Mouse (Mus musculus) heart, embryonic 13.5 days (tissue): ENCODE data around the gene Sf3a3. TPM values are rescaled to one million over a fixed set of nuclear protein-coding genes. Genes with fewer than 3 reads are reported as not detected.

ENCODE experiments used
- ATAC-seq: fragments of 200-750 bp; cut with Nextera tagmentation; 2 replicates; pipeline ENCODE4 v1.8.0; 2017; ENCODE audit warnings: moderate TSS enrichment; ENCODE audit not compliant: insufficient number of reproducible peaks, low FRiP score, low TSS enrichment; ENCODE audit errors: extremely low read depth
- H3K27ac ChIP-seq: fragments of 300-500 bp; sonication (generic); replicated peaks from 2 replicates; pipeline ENCODE4 v1.5.1; 2015; ENCODE audit warnings: moderate library complexity, mild to moderate bottlenecking, inconsistent platforms
- H3K27me3 ChIP-seq: fragments of 300-500 bp; sonication (generic); replicated peaks from 2 replicates; pipeline ENCODE4 v1.6.1; 2015; ENCODE audit warnings: mild to moderate bottlenecking, inconsistent platforms
- H3K36me3 ChIP-seq: fragments of 300-500 bp; sonication (generic); 2 replicates; pipeline ENCODE4 v1.6.1; 2015; ENCODE audit warnings: mild to moderate bottlenecking, inconsistent platforms
- H3K4me1 ChIP-seq: fragments of 300-500 bp; sonication (generic); 2 replicates; pipeline ENCODE4 v1.6.1; 2015; ENCODE audit warnings: inconsistent platforms
- H3K4me2 ChIP-seq: fragments of 300-500 bp; sonication (generic); 2 replicates; pipeline ENCODE4 v1.6.1; 2015; ENCODE audit warnings: inconsistent platforms, mild to moderate bottlenecking, moderate library complexity
- H3K4me3 ChIP-seq: fragments of 300-500 bp; sonication (generic); 2 replicates; pipeline ENCODE4 v1.5.1; 2015; ENCODE audit warnings: moderate library complexity, mild to moderate bottlenecking, inconsistent platforms
- H3K9ac ChIP-seq: fragments of 300-500 bp; sonication (generic); 2 replicates; pipeline ENCODE4 v1.6.1; 2015; ENCODE audit warnings: inconsistent platforms, mild to moderate bottlenecking, moderate library complexity
- H3K9me3 ChIP-seq: fragments of 300-500 bp; sonication (generic); 2 replicates; pipeline ENCODE4 v1.6.1; 2016; ENCODE audit warnings: inconsistent platforms
- WGBS: fragments of 180-500 bp; shearing (Covaris S2); methylation state at CpG from one replicate; pipeline ENCODE4 v1.1.7; 2015; ENCODE audit warnings: mixed read lengths; 5-methylcytosine and 5-hydroxymethylcytosine counted together
- polyA plus RNA-seq: library from polyadenylated mRNA; unstranded; fragments of >200 nt; fragmentation: Nextera tagmentation; extraction: Ambion mirVana; gene quantifications from 2 replicates; pipeline ENCODE4 v1.2.1, GENCODE M21; 2015

The Sf3a3 gene
- polyA plus RNA-seq, 1 experiment from 2014 or later: 92.4 TPM

GRCm38 (mm10) chr4:124683474-124683873 lies 31.1 kb upstream of the Sf3a3 start:
- ATAC-seq: no peak
- no peak overlapping the region for H3K9ac ChIP-seq
- no peaks in the 10 kb centered on the region for H3K9me3 ChIP-seq
- H3K27ac ChIP-seq: no peak overlapping the region
- H3K4me1 ChIP-seq: peaks cover 26% of the 10 kb centered on the region
- 81% methylated on average over 4 of the region's 4 CpGs for WGBS
- H3K36me3 ChIP-seq: peaks cover 91% of the 10 kb centered on the region
- no peak overlapping the region for H3K4me3 ChIP-seq
- no peaks in the 10 kb centered on the region for H3K27me3 ChIP-seq
- H3K4me2 ChIP-seq: no peak overlapping the region

GRCm38 (mm10) chr4:124685004-124685403 lies 29.6 kb upstream of the Sf3a3 start:
- Histone ChIP-seq H3K4me1 (peaks cover 14% of the 10 kb centered on the region), H3K36me3 (peaks cover 89% of the 10 kb centered on the region), H3K4me2 (no peak overlapping the region), H3K9me3 (no peaks in the 10 kb centered on the region), H3K27me3 (no peaks in the 10 kb centered on the region), H3K4me3 (no peak overlapping the region), H3K9ac (no peak overlapping the region), H3K27ac (no peak overlapping the region)
- 66% methylated on average over 4 of the region's 4 CpGs for WGBS
- no peak; the same call in 1 of the 2 replicates for ATAC-seq

GRCm38 (mm10) chr4:124685453-124685852 lies 29.1 kb upstream of the Sf3a3 start:
- H3K4me1 ChIP-seq: peaks cover 14% of the 10 kb centered on the region
- no peaks in the 10 kb centered on the region for H3K27me3 ChIP-seq
- H3K4me3 ChIP-seq: no peak overlapping the region
- H3K4me2 ChIP-seq: no peak overlapping the region
- peaks cover 85% of the 10 kb centered on the region for H3K36me3 ChIP-seq
- no peak for ATAC-seq
- peak overlapping the region; percentile 73; the same call in 1 of the 2 replicates for H3K27ac ChIP-seq
- H3K9me3 ChIP-seq: no peaks in the 10 kb centered on the region
- 56% methylated on average over 8 of the region's 8 CpGs for WGBS
- H3K9ac ChIP-seq: no peak overlapping the region

GRCm38 (mm10) chr4:124685897-124686402 lies 28.6 kb upstream of the Sf3a3 start:
- Histone ChIP-seq H3K4me1 (peaks cover 18% of the 10 kb centered on the region), H3K4me2 (peak overlapping the region; percentile 14; the same call in 1 of the 2 replicates), H3K36me3 (peaks cover 80% of the 10 kb centered on the region), H3K9ac (peak overlapping the region; percentile 48; the same call in 1 of the 2 replicates), H3K27me3 (no peaks in the 10 kb centered on the region), H3K27ac (peak overlapping the region; percentile 73), H3K9me3 (no peaks in the 10 kb centered on the region), H3K4me3 (no peak overlapping the region)
- 59% methylated on average over 8 of the region's 8 CpGs for WGBS
- no peak for ATAC-seq

DNA sequence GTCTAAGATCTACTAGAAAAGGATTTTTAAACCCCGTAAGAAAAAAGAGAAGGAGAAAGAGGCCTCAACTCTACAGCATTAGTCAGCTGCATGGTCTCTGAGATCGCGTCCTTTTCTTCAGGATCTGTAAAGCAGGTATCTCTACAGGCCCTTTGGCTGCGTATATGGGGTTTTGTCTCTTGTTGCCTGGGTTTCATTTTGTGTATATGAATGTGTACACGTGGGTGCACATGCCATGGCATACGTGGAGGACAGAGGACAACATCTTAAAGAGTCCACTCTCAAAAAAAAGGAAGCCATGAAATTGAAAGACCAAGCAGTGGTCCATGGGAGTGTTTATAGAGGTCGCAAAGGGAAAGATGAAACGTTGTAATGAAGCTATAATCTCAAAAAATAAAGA lies 23.1 kb upstream of the Sf3a3 start:
- Histone ChIP-seq H3K27me3 (peaks cover 13% of the 10 kb centered on the region), H3K36me3 (peaks cover 29% of the 10 kb centered on the region), H3K4me1 (peaks cover 31% of the 10 kb centered on the region), H3K4me3 (no peak overlapping the region), H3K4me2 (peak overlapping the region; percentile 86), H3K9me3 (no peaks in the 10 kb centered on the region), H3K27ac (peak overlapping the region; percentile 58), H3K9ac (peak overlapping the region; percentile 47)
- ATAC-seq: no peak
- WGBS: 71% methylated on average over 8 of the region's 8 CpGs

- ATAC-seq: no peak
Observed at GRCm38 (mm10) chr4:124692416-124692861, 22.1 kb upstream of the Sf3a3 start.

GRCm38 (mm10) chr4:124693135-124693894 lies 21.3 kb upstream of the Sf3a3 start, which contains the start of gene Utp11:
Gene Utp11, minus strand, starts transcription at chr4:124693600.
- peaks cover 26% of the 10 kb centered on the region for H3K4me1 ChIP-seq
- peaks cover 13% of the 10 kb centered on the region for H3K27me3 ChIP-seq
- peaks cover 15% of the 10 kb centered on the region; the same call in 1 of the 2 replicates for H3K36me3 ChIP-seq
- H3K4me3 ChIP-seq: peak within 1 kb of the TSS; percentile 79
- H3K4me2 ChIP-seq: peak within 1 kb of the TSS; percentile 86
- WGBS: 1% methylated on average over 43 of the region's 43 CpGs
- H3K9me3 ChIP-seq: no peaks in the 10 kb centered on the region
- peak; percentile 89 for ATAC-seq
- H3K9ac ChIP-seq: peak within 1 kb of the TSS; percentile 92
- H3K27ac ChIP-seq: peak within 1 kb of the TSS; percentile 74

More at GRCm38 (mm10) chr4:124692416-124692861, 22.1 kb upstream of the Sf3a3 start:
- no peak overlapping the region for H3K27ac ChIP-seq
- 54% methylated on average over 3 of the region's 3 CpGs for WGBS
- peak overlapping the region; percentile 79 for H3K4me3 ChIP-seq
- peaks cover 26% of the 10 kb centered on the region for H3K4me1 ChIP-seq
- H3K4me2 ChIP-seq: peak overlapping the region; percentile 86
- peaks cover 13% of the 10 kb centered on the region for H3K27me3 ChIP-seq
- peak overlapping the region; percentile 92 for H3K9ac ChIP-seq
- H3K36me3 ChIP-seq: peaks cover 21% of the 10 kb centered on the region
- H3K9me3 ChIP-seq: no peaks in the 10 kb centered on the region

DNA sequence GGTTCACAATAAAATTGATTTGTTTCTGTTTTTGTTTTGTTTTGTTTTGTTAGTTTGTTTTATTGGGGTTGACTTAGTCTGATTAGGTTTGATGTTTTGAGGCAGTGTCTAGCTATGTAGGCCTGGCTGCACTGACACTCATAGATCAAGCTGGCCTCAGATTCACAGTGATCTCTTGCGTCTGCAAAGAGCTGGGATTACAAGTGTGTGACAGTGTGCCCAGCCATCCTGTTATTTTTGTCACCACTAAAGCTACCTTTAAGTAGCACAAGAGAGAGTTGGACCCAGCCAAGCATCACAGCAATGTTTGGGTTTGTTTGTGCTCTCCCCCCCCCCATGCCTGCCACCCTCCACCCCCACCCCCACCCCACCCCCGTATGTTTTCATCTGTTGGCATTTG lies 20.0 kb upstream of the Sf3a3 start:
- Histone ChIP-seq H3K4me3 (no peak overlapping the region), H3K27ac (no peak overlapping the region), H3K4me1 (peaks cover 28% of the 10 kb centered on the region), H3K9ac (no peak overlapping the region), H3K4me2 (no peak overlapping the region), H3K27me3 (peaks cover 13% of the 10 kb centered on the region), H3K9me3 (no peaks in the 10 kb centered on the region), H3K36me3 (0 out of 2 replicates have a peak, but pooled peaks cover 3% of the 10 kb centered on the region)
- WGBS: 52% methylated on average over 2 of the region's 2 CpGs
- no peak for ATAC-seq

- no peaks in the 10 kb centered on the region for H3K9me3 ChIP-seq
- peaks cover 32% of the 10 kb centered on the region for H3K4me1 ChIP-seq
- peak overlapping the region; percentile 22 for H3K4me2 ChIP-seq
- WGBS: 17% methylated on average over 18 of the region's 18 CpGs
- no peak overlapping the region for H3K27ac ChIP-seq
- H3K9ac ChIP-seq: peak overlapping the region; percentile 33
- no peak for ATAC-seq
- H3K4me3 ChIP-seq: peak overlapping the region; percentile 8; the same call in 1 of the 2 replicates
- peaks cover 13% of the 10 kb centered on the region for H3K27me3 ChIP-seq
- H3K36me3 ChIP-seq: no peaks in the 10 kb centered on the region
Observed at GRCm38 (mm10) chr4:124695786-124696516, 18.6 kb upstream of the Sf3a3 start.

- ATAC-seq: no peak
- H3K36me3 ChIP-seq: no peaks in the 10 kb centered on the region
- no peaks in the 10 kb centered on the region for H3K9me3 ChIP-seq
- peak overlapping the region; percentile 98; the same call in 1 of the 2 replicates for H3K9ac ChIP-seq
- peaks cover 47% of the 10 kb centered on the region for H3K4me1 ChIP-seq
- H3K27me3 ChIP-seq: peaks cover 13% of the 10 kb centered on the region
- WGBS: 19% methylated on average over 6 of the region's 6 CpGs
- H3K4me3 ChIP-seq: peak overlapping the region; percentile 91
- H3K27ac ChIP-seq: peak overlapping the region; percentile 85
- H3K4me2 ChIP-seq: peak overlapping the region; percentile 94
Observed at GRCm38 (mm10) chr4:124699791-124700190, 14.8 kb upstream of the Sf3a3 start.
